Mouse (Mus musculus) kidney, postnatal 4 days (tissue): ENCODE measurements around the gene Senp3.
"Not testable (repeated sequence)": the region's sequence is repeated elsewhere in the genome, so short reads cannot be mapped to it uniquely, and the experiment has no call there.

Experiments
- DNase-seq, 2 experiments: peaks; one replicate each; pipeline ENCODE4 v3.0.0; 2021; ENCODE audit warnings: mixed read lengths in 2 of 2

The Senp3 gene

GRCm38 (mm10) chr11:69645860-69646259, 36.0 kb downstream of the Senp3 start:
- DNase-seq = no peak

- DNase-seq = no peak
Measured at GRCm38 (mm10) chr11:69635471-69635870, 46.4 kb downstream of the Senp3 start.

DNA sequence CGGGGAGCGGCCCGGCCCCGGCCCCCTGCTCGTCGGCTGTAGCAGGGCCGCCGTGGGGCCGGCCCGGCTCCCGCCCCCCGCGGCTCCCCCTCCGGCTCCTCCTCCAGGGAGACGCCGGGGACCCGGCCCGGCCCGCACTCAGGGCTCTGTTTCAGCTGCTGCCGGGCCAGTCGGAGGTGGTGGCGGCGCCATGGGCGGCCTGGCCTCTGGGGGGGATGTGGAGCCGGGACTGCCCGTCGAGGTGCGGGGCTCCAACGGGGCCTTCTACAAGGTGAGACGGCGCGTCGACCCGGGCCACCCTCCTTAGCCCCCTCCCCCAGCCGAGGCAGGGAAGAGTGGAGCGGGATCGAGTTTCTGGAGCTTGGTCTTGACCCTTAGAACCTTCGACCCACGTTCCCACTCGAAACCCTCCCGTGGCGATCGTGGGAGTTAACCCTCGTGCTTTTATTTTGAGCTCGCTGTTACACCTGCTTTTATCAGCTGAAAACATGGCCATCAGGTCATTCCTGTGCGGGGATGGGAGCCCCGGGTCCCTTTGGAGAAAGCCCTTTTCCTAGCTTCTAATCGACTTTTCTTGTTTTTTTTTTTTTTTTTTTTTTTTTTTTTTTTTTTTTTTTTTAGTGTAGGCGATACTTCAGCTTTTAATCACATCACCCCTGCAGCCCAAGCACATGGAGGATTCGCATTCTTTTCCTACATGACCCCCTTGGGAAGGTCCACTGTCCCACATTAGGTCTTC, 48.6 kb downstream of the Senp3 start:
- peak in 1 of 2 experiments; percentile 87 for DNase-seq

DNA sequence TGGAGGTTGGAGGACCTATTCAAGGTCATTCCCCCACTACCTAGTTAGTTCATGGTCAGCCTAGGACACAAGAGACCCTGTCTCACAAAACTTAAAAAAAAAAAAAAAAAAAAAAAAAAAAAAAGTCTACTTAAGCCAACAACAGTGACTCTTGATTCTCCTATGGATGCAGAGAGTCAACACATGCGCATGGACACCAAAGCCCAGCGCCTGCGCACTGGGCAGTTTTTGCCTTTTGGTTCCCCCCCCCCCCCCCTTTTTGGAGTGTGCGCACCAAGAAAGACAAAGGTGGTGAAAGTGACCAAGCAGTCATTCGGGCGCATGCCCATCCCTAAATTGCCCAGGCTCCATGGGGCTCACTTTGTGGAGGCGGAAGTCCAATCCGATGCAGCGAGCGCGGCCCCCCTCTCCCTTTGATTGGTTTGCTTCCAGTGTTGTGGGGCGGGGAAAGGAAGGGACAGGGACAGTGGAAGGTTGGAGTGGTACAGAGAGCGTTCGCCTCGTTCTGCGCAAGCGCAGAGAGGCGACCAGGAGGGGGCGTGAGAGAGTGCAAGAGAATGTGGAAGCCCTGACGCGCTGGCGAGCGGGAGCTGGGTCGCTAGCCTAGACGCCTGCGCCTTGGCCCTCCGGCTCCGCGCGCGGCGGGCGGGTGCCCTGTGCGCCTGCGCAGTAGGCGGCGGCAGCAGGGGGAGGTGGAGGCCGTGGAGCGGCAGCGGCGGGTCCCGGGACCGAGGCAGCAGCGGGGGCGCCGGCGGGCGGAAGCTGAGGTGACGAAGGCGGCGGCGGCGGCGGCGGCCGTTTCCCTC, 49.4 kb downstream of the Senp3 start, which contains the start of gene Fxr2:
Gene Fxr2, plus strand, starts transcription at position 707 of the 806 bp plus-strand sequence.
- peak; percentile 100 for DNase-seq

DNA sequence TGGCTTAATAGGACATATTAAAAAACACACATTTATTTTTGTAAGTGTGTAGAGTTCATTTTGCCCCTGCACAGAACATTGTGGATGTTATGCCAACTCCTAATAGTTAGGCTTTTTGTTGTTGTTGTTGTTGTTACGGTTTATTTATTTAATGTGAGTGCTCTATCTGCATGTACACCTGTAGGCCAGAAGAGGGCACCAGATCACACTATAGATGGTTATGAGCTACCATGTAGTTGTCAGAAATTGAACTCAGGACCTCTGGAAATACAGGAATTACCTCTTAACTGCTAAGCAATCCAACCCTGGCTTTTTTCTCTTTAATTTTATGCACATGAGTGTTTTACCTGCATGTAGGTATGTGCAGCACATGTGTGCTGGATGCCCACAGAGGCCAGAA, 52.1 kb downstream of the Senp3 start:
- DNase-seq = no peak

GRCm38 (mm10) chr11:69628286-69628685, 53.6 kb downstream of the Senp3 start:
- DNase-seq = peak; percentile 88 to 89

DNA sequence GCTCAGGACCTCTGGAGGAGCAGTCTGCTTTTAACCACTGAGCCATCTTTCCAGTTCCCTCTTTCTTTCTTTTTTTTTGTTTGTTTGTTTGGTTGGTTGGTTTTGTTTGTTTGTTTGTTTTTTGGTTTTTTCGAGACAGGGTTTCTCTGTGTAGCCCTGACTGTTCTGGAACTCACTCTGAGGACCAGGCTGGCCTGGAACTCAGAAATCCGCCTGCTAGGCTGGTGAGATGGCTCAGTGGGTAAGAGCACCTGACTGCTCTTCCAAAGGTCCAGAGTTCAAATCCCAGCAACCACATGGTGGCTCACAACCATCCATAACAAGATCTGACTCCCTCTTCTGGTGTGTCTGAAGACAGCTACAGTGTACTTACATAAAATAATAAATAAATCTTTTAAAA, 57.5 kb downstream of the Senp3 start:
- DNase-seq = not testable (repeated sequence)
